Mouse (Mus musculus): ENCODE results near the gene Sgcd.

- TF ChIP-seq POLR2A (IDR thresholded peaks at IDR 0.05; ENCODE audit: insufficient read depth, low read depth, low read length), result no peak
- TF ChIP-seq CTCF (IDR thresholded peaks at IDR 0.05), result no peak
Measured at GRCm38 (mm10) chr11:47020874-47021273, 967.9 kb downstream of the Sgcd start.
